Mouse (Mus musculus): Measurements from ENCODE around the gene Taf9.

GRCm38 (mm10) chr13:100642471-100643209, 8.7 kb upstream of the Taf9 start:
- TF ChIP-seq GATA1 (IDR thresholded peaks at IDR 0.05; ENCODE audit: borderline replicate concordance, low read length) (no peak), FLI1 (IDR thresholded peaks at IDR 0.05; ENCODE audit: low read length) (no peak)
